Mouse (Mus musculus) hindlimb bud, embryonic 11.5 days (tissue): ENCODE data around the gene Ssbp4.

Source experiments
- DNase-seq: peaks from one replicate; pipeline ENCODE4 v3.0.0-alpha.2; 2012; ENCODE audit warnings: low read depth, low spot score; ENCODE audit errors: extremely low spot score

Gene Ssbp4

DNA sequence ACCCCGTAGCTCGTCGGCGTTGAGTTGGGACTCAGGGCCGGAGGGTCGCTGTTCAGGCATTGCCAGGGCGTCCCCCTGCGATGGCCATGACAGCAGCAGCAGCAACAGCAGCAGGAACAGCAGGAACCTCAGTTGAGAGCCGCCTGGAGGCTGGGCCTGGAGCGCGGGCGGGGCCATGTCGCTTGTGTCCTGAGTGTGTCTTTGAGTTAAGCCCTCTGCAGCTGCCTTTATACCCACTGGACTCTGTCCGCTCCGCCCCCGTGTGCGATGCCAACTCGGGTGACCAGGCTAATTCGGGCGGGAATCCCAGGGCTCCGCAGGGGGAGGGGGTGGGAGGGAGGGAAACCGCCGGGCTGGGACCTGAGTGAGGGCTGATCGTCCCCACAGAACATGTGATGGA, 22.8 kb upstream of the Ssbp4 start:
- DNase-seq, result no peak

DNA sequence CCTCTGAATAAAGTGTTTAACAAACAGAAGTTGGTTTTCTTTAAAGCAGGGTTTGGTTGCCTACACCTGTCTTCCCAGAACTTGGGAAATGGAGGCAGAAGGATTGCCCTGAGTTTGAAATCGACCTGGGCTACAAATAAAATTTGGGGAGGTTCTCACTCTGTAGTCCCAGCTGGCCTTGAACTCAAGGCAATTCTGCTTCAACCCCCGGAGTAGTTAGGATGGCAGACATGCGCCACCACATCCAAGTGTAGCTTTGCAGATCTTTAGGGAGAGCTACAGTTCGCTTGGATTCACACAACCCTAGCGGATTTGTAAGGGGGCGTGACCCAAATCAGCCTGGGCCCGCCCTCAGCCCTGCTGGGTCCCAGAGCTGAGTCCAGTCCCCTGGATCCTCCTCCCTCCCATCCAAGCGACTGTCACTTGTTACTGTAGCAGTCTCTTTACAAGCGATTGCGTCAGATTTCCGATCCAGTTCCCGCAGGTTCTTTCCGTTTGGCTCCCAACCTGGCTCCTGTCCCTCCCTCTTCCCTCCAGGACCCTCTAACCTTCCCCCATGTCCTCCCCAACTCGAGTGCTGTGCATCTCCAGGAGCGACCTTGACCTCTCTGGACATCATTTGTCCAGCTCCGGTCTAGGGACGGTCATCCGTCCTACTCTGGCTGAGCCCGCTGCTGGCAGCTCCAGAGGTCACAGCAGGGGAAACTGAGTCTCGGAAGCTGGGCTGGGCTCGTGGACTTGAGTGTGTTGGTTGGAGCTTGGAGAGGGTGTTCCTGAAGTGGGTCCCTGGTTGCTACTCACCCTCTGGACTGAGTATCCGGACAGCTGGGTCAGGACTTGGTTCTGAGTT, 22.1 kb upstream of the Ssbp4 start:
- no peak for DNase-seq

GRCm38 (mm10) chr8:70629574-70630531, 21.2 kb upstream of the Ssbp4 start:
- no peak for DNase-seq

DNA sequence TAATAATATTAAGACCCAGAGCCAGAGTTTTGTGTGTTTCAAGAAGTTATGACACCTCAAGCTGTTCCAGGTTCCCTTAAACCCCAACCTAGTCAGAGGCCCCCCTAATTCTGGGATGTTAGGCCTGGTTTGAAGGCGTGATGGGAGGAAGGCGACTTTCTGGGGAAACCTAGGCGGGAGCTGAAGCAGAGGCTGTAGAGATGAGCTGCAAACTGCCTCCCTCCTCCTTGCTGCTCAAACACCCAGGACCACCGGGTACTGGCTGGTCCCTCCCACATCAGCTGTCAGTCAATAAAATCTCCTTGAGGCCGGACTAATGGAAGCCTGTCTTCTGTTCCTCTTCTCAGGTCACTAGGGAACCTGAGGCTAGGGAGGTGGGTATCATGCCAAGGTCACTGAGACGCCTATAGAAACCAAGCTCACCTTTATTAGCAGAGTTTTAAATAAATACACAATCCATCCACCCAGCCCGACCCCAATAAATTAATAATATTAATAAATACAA, 20.4 kb upstream of the Ssbp4 start:
- DNase-seq, result no peak

GRCm38 (mm10) chr8:70627041-70627440, 18.4 kb upstream of the Ssbp4 start:
- no peak for DNase-seq

GRCm38 (mm10) chr8:70625104-70625503, 16.4 kb upstream of the Ssbp4 start:
- no peak for DNase-seq

GRCm38 (mm10) chr8:70622220-70622619, 13.5 kb upstream of the Ssbp4 start:
- no peak for DNase-seq

DNA sequence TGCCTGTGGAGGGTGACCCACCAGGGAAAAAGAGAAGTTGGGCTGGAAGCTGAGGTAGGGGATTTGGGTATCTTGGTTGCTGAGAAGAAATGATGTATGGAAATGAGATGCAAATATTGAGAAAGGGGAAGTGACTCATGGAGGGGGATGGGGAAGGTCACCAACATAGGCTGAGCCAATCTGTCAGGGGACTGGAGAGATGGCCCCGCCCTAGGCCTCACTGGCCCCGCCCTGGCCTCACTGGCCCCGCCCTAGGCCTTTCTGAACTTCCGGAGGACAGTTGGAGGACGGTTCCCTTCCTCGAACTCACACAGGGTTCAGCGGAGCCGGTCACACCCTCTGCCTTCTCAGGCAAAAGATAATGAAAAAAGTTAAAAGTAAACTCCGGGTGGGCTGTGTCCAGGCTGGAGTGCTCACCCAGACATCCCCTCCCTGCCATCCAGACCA, 10.2 kb upstream of the Ssbp4 start:
- DNase-seq, result no peak

DNA sequence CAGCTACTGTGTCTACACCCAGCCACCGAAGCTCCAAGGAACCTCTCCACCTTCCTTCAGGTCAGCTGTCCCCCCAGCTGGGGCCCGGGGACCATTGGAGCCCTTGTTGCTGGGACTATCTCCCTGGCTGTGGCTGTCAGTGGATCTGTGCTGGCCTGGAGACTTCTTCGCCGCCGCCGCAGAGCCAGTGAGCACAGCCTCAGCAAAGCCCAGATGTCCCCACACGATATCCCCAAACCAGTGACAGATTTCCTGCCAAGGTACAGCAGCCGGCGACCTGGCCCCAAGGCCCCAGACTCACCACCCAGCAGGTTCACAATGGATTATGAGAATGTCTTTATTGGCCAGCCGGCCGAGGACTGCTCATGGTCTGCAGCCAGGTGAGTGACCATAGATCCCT, 9.3 kb upstream of the Ssbp4 start:
- no peak for DNase-seq

- no peak for DNase-seq
Measured at GRCm38 (mm10) chr8:70616645-70617044, 8.0 kb upstream of the Ssbp4 start.

- no peak for DNase-seq
Measured at GRCm38 (mm10) chr8:70615894-70616293, 7.2 kb upstream of the Ssbp4 start, which contains the start of gene Lrrc25. Gene Lrrc25, plus strand, starts transcription at chr8:70616155.

GRCm38 (mm10) chr8:70615281-70615680, 6.6 kb upstream of the Ssbp4 start:
- no peak for DNase-seq

DNA sequence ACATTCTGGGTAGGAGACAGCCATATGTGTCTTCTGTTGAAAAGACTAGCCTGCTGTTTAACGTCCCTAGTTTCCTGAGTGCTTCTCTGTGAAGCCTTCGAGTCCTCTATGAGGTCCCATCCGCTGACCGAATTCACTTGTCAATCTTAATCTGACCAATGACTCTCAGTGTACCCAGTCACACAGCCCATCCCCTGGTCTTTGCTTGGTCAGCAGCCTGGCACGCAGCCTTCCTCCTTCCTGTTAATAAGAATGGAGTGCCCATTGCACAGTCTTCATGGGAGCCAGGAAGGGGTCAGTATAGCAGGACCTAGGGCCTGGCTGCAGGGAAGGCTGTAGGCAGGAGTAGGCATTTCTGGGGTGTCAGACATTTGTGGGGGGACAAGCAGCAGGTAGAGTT, 5.8 kb upstream of the Ssbp4 start:
- no peak for DNase-seq

DNA sequence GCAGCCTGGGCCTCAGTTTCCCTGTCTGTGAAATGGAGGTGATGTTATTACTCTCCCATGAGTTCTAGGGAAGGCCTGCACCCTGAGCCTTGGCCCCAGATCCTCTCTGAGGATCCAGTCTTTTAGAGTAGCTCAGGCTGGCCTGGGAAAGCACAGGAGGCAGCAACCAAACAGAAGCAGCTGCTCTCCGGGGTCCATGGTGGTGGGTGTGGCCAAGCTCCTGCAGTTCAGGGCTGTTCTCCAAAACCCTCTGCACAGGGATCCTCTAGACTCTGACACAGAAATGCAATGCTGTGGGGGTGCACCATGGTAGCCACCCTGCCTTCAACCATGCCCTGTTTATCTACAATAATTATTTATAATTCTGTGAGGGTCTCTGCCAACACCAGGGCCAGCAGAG, 5.1 kb upstream of the Ssbp4 start:
- no peak for DNase-seq

DNA sequence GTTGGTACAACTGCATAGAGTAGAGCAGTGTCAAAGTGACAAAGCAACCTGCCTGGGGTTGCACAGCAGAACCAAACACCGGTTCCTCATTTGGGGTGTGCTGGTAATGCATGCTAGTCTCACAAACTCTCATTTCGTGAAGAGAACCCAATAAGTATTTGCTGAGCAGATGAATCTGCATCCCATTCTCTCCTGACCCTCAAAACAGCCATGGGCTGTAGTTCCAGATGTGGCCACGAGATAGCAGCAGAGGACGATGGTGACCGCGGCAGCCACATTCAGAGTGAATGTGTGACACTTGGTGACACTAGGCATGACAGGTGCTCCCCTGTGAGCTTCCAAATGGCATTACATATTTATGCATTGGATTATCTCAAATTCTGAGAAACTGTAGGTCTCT, 3.2 kb upstream of the Ssbp4 start:
- DNase-seq, result peak; percentile 80

GRCm38 (mm10) chr8:70610796-70611771, 2.4 kb upstream of the Ssbp4 start:
- peak; percentile 37 for DNase-seq

GRCm38 (mm10) chr8:70609849-70610795, 1.4 kb upstream of the Ssbp4 start:
- peak; percentile 63 for DNase-seq

DNA sequence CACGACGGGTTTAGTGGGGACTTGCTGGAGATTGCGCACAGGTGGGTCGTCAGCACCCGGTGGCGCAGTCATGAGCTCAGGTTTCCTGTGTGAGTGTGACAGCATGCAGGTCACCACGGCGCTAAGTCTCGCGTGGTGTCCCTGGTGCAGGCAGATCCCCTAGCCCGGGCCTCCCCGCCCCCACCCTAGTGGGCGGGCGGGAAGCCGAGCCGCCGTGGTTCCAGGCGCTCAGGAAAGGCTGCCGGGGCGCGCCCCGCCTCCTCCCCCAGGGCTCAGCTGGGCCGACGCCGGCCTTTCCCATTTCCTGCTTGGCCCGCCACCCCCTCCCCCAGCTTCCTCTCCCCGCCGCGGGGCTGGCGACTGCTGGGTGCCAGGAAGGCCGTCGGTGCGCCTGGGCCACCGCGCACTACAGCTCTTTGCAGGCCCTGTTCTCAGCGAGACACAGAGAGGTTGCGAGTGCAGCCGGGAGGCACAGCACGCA, 736 bp upstream of the Ssbp4 start:
- peak; percentile 70 for DNase-seq
